Mouse (Mus musculus): ENCODE measurements at regions not wholly inside any gene's neighbourhood (a gene's known extent, or its start where the extent isn't known, plus 50 kb on each side); places are given as distances from the start of the nearest gene placed in this dataset.

DNA sequence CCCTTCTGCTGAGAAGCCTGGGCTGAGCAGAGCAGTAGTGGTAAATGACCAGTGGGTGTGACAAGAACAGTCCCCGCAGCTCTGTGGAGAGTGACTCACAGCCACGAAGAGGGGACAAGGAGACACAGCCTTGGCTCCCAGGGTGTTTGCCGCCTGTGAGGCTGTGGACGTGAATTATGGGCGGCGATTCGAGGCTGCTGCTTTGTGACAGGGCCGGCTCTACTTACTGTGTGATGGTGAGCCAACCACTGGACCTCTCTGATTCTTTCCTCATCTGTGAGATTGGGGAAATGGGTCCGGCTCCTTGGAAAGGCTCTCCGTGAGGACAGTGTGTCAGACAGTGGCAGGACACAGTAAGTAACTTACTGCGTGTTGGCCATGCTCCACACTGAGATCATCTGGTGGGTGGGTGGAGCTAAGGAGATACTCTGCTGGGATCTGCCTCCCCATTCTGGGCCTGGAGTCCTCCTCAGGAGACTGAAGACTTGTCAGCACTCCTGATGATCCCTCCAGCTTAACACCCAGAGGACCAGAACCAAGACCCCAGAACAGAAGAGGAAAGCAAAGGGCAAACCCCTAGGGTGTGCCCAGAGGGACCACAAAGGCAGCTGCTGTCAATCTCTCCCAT, 233.3 kb upstream of the Tle3 start:
- no peak for DNase-seq (ENCODE audit: low spot score)

DNA sequence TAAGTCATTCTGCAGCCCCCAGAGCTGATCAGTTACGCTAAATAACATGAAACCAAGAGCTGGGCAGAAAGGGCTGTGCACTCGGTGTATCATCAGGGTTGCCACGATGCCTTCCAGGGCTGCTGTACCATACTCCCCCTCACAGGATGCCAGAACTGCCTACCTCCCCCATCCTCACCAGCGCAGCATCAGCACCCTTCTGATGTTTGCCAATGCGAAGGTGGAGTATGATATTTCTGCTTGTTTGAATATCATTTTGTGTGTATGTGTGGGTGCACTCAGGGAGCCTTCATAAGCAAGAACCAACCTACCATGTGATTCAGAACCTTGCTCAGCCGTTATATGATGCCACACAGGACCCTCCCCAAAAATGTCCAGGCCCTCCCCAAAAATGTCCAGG, 229.1 kb upstream of the Tle3 start:
- DNase-seq (ENCODE audit: low spot score), result no peak

GRCm38 (mm10) chr9:61144685-61145318, 227.4 kb upstream of the Tle3 start:
- DNase-seq (ENCODE audit: low spot score), result no peak

GRCm38 (mm10) chr9:61145738-61146137, 226.4 kb upstream of the Tle3 start:
- DNase-seq (ENCODE audit: low spot score), result no peak

- no peak for DNase-seq (ENCODE audit: low spot score)
Measured at GRCm38 (mm10) chr9:61151201-61151600, 221.0 kb upstream of the Tle3 start.

DNA sequence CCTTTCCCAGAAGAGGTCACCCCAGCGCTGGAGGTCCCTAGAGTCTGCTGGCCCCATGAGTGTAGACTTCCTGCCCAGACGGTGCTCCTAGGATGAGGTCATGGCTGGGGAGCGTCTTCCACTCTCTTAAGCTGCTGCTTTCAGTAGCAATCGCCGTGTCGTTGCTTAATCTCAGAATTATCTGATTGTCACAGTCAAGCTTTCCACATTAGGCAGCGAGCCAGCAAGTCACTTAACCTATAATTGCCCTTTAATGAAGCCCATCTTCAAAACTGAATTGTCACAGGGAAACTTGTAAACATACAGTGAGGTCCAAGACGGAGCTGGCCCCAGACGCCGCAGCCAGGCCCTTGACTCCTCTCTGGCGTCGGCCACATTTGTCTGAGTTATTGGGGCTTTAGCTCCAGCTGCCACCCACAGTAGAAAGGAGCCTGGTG, 220.2 kb upstream of the Tle3 start:
- DNase-seq (ENCODE audit: low spot score), result no peak

DNA sequence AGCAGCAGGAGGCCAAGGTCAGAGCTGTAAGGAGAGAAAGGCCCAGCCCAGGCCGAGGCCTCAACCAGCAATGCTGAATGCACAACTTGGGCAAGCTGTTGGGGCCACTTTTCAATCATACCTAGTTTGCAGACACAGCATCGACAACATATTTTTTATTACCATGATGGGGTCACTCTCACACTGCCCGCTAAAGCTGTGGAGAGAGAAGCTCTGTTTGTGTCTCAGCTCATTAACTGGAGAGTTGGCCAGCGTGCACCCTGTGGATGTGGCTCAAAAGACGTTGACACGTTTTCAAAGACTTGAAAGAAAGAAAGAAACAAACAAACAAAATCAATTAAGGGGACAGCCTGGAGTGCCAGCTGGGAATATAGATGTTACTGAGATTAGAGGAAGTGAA, 217.4 kb upstream of the Tle3 start:
- no peak for DNase-seq (ENCODE audit: low spot score)

GRCm38 (mm10) chr9:61155851-61156250, 216.3 kb upstream of the Tle3 start:
- DNase-seq (ENCODE audit: low spot score), result no peak

- no peak for DNase-seq (ENCODE audit: low spot score)
Measured at GRCm38 (mm10) chr9:61158192-61158770, 213.9 kb upstream of the Tle3 start.

- DNase-seq (ENCODE audit: low spot score), result no peak
Measured at GRCm38 (mm10) chr9:61159159-61159558, 213.0 kb upstream of the Tle3 start.

- DNase-seq (ENCODE audit: low spot score), result no peak
Measured at GRCm38 (mm10) chr9:61159616-61160015, 212.6 kb upstream of the Tle3 start.

- no peak for DNase-seq (ENCODE audit: low spot score)
Measured at GRCm38 (mm10) chr9:61162884-61163283, 209.3 kb upstream of the Tle3 start.

DNA sequence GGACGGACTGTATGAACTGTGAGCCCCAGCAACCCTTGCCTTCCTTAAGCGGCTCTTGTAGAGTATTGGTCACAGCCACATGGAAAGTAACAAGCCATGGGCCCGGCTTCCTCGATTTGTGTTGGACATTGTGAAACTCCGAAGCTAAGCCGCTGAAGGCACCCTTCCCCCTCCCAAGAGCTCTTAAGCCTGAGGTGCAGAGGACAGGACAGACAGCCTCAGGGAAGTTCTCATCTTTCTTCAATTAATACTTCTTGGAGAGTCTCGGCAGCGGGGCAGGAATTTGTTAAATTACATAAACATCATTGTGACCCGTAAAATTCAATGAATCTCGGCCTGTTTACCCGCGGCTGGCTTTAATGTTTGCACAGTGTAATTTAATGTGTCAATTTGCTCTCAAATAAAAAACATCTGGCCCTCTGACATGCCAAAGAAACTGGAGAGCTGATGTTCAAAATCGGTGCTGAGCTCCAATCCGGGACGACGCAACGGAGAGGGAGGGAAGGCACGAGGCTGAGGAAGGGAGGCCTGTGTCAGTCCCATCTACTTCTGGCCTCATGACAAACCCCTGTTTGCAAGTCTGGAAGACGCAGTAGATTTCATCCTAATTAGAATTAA, 208.4 kb upstream of the Tle3 start:
- DNase-seq (ENCODE audit: low spot score), result no peak

DNA sequence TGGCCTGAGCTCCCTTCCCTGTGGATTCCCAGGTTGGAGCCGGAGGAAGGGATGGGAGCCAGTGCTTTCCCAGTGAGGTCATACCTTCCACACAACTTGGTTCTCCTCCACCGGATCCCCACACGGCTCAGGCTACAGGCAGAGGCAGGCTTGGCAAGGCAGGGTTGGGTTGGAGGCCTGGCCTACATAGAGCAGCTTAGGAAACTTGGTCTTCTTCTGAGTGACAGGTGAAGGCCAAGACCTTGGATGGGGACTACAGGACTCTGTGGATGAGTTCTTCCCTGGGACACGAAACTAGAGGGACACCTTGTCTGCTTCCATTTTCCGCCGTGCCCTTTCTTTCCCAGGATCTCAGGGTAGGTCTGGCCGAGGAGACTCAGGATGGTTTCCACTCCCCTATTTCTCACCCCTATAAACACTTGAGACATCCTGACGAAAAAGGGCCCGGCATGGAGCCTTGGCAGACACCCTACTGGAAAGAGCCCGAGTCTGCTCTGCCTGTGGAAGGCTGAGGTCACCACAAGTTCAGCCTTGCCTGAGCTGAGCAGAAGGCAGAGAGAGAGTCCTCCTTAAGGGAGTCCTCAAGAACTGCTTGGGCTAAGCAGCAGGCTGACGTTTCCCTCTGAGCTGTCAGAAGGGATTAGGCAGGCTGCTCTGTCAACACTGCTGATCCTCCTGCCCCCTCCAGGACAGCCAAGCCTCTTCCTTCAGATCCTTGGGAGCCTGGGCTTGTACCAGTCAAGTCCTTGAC, 207.5 kb upstream of the Tle3 start:
- DNase-seq (ENCODE audit: low spot score), result no peak

DNA sequence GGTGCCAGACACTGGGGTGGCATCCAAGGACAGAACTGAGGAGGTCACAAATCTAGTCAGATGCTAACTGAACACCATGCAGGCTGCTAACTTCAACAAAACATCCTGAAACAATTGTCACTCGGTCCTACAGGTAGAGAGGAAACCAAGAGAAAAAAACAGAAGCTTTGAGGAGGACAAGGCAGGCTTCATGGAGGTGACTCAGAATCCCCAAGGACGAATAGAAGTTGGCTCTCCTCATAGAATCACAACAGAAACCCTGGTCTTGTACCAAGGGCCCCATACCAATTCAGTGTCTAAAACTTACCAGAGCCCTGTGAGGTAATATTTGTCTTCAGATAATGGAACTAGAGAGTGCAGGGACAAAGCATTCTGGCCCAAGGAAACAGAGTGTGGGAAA, 206.1 kb upstream of the Tle3 start:
- no peak for DNase-seq (ENCODE audit: low spot score)

DNA sequence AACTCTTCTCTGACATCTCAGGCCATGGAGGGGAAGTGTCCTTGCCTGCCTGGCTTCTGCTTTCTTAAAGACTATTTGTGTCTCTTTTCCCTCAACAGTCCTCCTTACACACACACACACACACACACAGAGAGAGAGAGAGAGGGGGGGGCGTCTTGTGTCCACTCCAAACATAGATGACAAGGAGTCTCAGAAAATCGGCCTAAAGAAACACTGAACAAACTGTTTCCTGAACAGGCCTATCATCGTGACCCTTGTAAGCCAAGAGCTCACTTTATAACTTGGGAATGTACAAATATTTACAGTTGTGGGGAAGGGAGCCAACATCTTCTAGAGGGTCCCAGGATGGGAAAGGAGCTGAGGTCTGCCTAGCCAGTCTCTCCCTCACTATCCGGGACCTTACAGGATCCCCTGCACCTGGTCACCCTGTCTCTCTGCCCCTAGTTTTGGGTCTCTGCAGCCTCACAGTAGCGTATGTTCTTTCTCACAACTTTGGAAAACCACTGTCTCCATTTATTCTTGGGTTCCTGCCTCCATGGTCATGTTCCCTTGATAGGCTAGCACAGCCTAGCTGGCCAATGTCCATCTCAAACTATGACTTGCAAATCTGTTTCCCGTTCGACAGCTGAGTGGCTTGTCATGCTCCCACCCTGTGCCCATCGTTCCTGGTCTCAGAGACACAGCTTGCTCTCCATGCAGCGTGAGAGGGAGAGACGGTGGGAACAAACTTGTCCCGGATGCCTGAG, 204.9 kb upstream of the Tle3 start:
- DNase-seq (ENCODE audit: low spot score), result no peak

GRCm38 (mm10) chr9:61168931-61169330, 203.2 kb upstream of the Tle3 start:
- no peak for DNase-seq (ENCODE audit: low spot score)

- no peak for DNase-seq (ENCODE audit: low spot score)
Measured at GRCm38 (mm10) chr9:61169506-61170090, 202.6 kb upstream of the Tle3 start.

GRCm38 (mm10) chr9:61170921-61171320, 201.2 kb upstream of the Tle3 start:
- DNase-seq (ENCODE audit: low spot score), result no peak

GRCm38 (mm10) chr9:61172421-61172820, 199.7 kb upstream of the Tle3 start:
- no peak for DNase-seq (ENCODE audit: low spot score)

DNA sequence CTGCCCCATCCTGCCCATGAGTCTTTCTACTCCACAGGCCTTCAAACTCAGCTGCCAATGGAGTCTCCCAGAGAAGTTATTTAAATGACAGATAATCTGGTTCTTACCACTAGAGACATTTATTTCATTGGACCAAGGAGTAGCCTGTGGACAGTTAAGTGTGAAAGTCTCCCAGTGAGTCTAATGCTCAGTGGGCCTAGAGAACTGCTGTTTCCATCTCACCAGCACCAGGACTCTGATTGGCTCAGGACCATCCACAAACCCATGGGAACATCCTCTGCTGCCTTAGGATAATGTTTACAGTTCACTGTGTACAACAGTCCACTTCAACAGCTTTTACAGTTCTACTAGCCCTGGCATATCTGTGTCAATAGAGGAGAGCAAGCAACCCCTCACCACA, 198.6 kb upstream of the Tle3 start:
- DNase-seq (ENCODE audit: low spot score), result no peak

Data from c-Kit-positive CD71-positive TER-119-positive erythroid progenitor cells, embryonic 14.5 days (primary cell).